Mouse (Mus musculus) G1E (cell line): ENCODE measurements around the gene Rhbdd2.

Experiments used
- CTCF ChIP-seq: IDR thresholded peaks from 2 replicates; pipeline ENCODE4 v1.5.1; 2012; ENCODE audit warnings: low read depth, low read length, inconsistent platforms, mixed read lengths
- GATA1 ChIP-seq: IDR thresholded peaks from 2 replicates; pipeline ENCODE4 v1.6.1; 2012; ENCODE audit warnings: borderline replicate concordance, low read length, inconsistent platforms, mixed read lengths

- TF ChIP-seq CTCF (no peak), GATA1 (no peak)
Measured at GRCm38 (mm10) chr5:135589996-135590784, 42.2 kb upstream of the Rhbdd2 start.
